Mouse (Mus musculus): Measurements from ENCODE around the gene Rps26. TPM values are rescaled to one million over a fixed set of nuclear protein-coding genes. Genes with fewer than 3 reads are reported as not detected.
"Not testable (repeated sequence)": the region's sequence is repeated elsewhere in the genome, so short reads cannot be mapped to it uniquely, and the experiment has no call there.

Rps26 gene
- polyA plus RNA-seq, 2 experiments: 1,177 to 1,662 TPM

DNA sequence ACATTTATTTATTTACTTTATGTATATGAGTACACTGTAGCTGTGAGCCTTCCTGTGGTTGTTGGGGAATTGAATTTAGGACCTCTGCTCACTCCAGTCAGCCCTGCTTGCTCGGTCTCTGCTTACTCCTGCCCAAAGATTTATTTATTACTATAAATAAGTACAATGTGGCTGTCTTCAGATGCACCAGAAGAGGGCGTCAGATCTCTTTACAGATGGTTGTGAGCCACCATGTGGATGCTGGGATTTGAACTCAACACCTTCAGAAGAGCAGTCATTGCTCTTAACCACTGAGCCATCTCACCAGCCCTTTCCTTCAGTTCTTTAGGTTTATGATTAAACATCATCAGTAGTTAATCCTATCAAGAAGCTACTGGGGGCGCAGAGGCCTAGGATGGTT is 11.6 kb downstream of the Rps26 start:
- Histone ChIP-seq H3K9ac (ENCODE audit: low read depth, low read length, severe bottlenecking) (no peak overlapping the region), H3K27ac (replicated peaks; ENCODE audit: low read depth, low read length) (no peak overlapping the region), H3K4me1 (ENCODE audit: control insufficient read depth, insufficient read depth, low read length) (peaks cover 3% of the 10 kb centered on the region; the same call in 1 of the 2 replicates), H3K9me3 (ENCODE audit: control insufficient read depth, low read length) (no peaks in the 10 kb centered on the region), H3K4me2 (replicated peaks; ENCODE audit: low read depth, low read length, severe bottlenecking) (no peak overlapping the region), H3K27me3 (ENCODE audit: control insufficient read depth, insufficient read depth, low read length) (no peaks in the 10 kb centered on the region), H3K4me3 (replicated peaks; ENCODE audit: low read length) (no peak overlapping the region), H3K36me3 (ENCODE audit: control insufficient read depth, insufficient read depth, low read length) (no peaks in the 10 kb centered on the region)
- WGBS: 51% methylated on average over 3 of the region's 3 CpGs
- ATAC-seq (ENCODE audit: low FRiP score, low read depth) (no peak), DNase-seq (ENCODE audit: low spot score) (no peak)
- TF ChIP-seq POLR2A (IDR thresholded peaks at IDR 0.05; ENCODE audit: borderline replicate concordance, extremely low read depth, insufficient read depth, insufficient read length): no peak

GRCm38 (mm10) chr10:128613820-128614219 is 12.7 kb downstream of the Rps26 start:
- H3K4me3 ChIP-seq (replicated peaks; ENCODE audit: low read length); ATAC-seq (ENCODE audit: low FRiP score, low read depth); H3K9ac ChIP-seq (ENCODE audit: low read depth, low read length, severe bottlenecking); DNase-seq (ENCODE audit: low spot score); H3K4me1 ChIP-seq (ENCODE audit: control insufficient read depth, insufficient read depth, low read length); H3K4me2 ChIP-seq (replicated peaks; ENCODE audit: low read depth, low read length, severe bottlenecking); H3K9me3 ChIP-seq (ENCODE audit: control insufficient read depth, low read length); H3K27me3 ChIP-seq (ENCODE audit: control insufficient read depth, insufficient read depth, low read length); H3K27ac ChIP-seq (replicated peaks; ENCODE audit: low read depth, low read length); H3K36me3 ChIP-seq (ENCODE audit: control insufficient read depth, insufficient read depth, low read length): not testable (repeated sequence)
- 80% methylated on average over 4 of the region's 4 CpGs for WGBS

DNA sequence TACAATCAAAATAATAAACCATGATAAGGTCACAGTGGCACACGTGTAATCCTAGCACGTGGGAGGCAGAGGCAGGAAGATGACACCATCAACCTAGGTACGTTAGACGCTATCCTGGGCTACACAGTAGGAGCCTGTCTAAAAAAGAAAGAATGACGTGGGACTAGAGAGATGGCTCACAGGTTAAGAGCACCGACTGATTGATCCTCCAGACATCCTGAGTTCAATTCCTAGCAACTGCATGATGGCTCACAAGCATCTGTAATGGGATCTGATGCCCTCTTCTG is 13.4 kb downstream of the Rps26 start:
- DNase-seq (ENCODE audit: low spot score): no peak
- Histone ChIP-seq H3K4me1 (ENCODE audit: control insufficient read depth, insufficient read depth, low read length) (peaks cover 3% of the 10 kb centered on the region; the same call in 1 of the 2 replicates), H3K36me3 (ENCODE audit: control insufficient read depth, insufficient read depth, low read length) (no peaks in the 10 kb centered on the region), H3K4me3 (replicated peaks; ENCODE audit: low read length) (no peak overlapping the region), H3K27ac (replicated peaks; ENCODE audit: low read depth, low read length) (no peak overlapping the region), H3K9ac (ENCODE audit: low read depth, low read length, severe bottlenecking) (no peak overlapping the region), H3K27me3 (ENCODE audit: control insufficient read depth, insufficient read depth, low read length) (no peaks in the 10 kb centered on the region), H3K9me3 (ENCODE audit: control insufficient read depth, low read length) (no peaks in the 10 kb centered on the region), H3K4me2 (replicated peaks; ENCODE audit: low read depth, low read length, severe bottlenecking) (no peak overlapping the region)
- TF ChIP-seq POLR2A (IDR thresholded peaks at IDR 0.05; ENCODE audit: borderline replicate concordance, extremely low read depth, insufficient read depth, insufficient read length): no peak
- WGBS: 40% methylated on average over 6 of the region's 6 CpGs
- ATAC-seq (ENCODE audit: low FRiP score, low read depth): no peak

- Histone ChIP-seq H3K27me3 (ENCODE audit: control insufficient read depth, insufficient read depth, low read length) (no peaks in the 10 kb centered on the region), H3K4me2 (replicated peaks; ENCODE audit: low read depth, low read length, severe bottlenecking) (no peak overlapping the region), H3K9me3 (ENCODE audit: control insufficient read depth, low read length) (no peaks in the 10 kb centered on the region), H3K4me3 (replicated peaks; ENCODE audit: low read length) (no peak overlapping the region), H3K36me3 (ENCODE audit: control insufficient read depth, insufficient read depth, low read length) (no peaks in the 10 kb centered on the region), H3K4me1 (ENCODE audit: control insufficient read depth, insufficient read depth, low read length) (peaks cover 3% of the 10 kb centered on the region; the same call in 1 of the 2 replicates), H3K27ac (replicated peaks; ENCODE audit: low read depth, low read length) (no peak overlapping the region), H3K9ac (ENCODE audit: low read depth, low read length, severe bottlenecking) (no peak overlapping the region)
- WGBS: 16% methylated on average over 16 of the region's 16 CpGs
- ATAC-seq (ENCODE audit: low FRiP score, low read depth) (peak; percentile 76; the same call in 1 of the 2 replicates), DNase-seq (ENCODE audit: low spot score) (peak; percentile 89)
- TF ChIP-seq POLR2A (IDR thresholded peaks at IDR 0.05; ENCODE audit: borderline replicate concordance, extremely low read depth, insufficient read depth, insufficient read length): no peak
Measured at GRCm38 (mm10) chr10:128612433-128613153, 14.0 kb downstream of the Rps26 start.

GRCm38 (mm10) chr10:128606483-128606882 is 20.1 kb downstream of the Rps26 start:
- Histone ChIP-seq H3K27me3 (ENCODE audit: control insufficient read depth, insufficient read depth, low read length) (no peaks in the 10 kb centered on the region), H3K4me1 (ENCODE audit: control insufficient read depth, insufficient read depth, low read length) (no peaks in the 10 kb centered on the region), H3K9me3 (ENCODE audit: control insufficient read depth, low read length) (no peaks in the 10 kb centered on the region), H3K36me3 (ENCODE audit: control insufficient read depth, insufficient read depth, low read length) (no peaks in the 10 kb centered on the region), H3K9ac (ENCODE audit: low read depth, low read length, severe bottlenecking) (no peak overlapping the region), H3K27ac (replicated peaks; ENCODE audit: low read depth, low read length) (no peak overlapping the region), H3K4me2 (replicated peaks; ENCODE audit: low read depth, low read length, severe bottlenecking) (no peak overlapping the region), H3K4me3 (replicated peaks; ENCODE audit: low read length) (no peak overlapping the region)
- WGBS: 39% methylated on average over 2 of the region's 2 CpGs
- TF ChIP-seq POLR2A (IDR thresholded peaks at IDR 0.05; ENCODE audit: borderline replicate concordance, extremely low read depth, insufficient read depth, insufficient read length): no peak
- ATAC-seq (ENCODE audit: low FRiP score, low read depth) (no peak), DNase-seq (ENCODE audit: low spot score) (no peak)

All from limb, embryonic 14.5 days (tissue).